In the genomic region with DNA sequence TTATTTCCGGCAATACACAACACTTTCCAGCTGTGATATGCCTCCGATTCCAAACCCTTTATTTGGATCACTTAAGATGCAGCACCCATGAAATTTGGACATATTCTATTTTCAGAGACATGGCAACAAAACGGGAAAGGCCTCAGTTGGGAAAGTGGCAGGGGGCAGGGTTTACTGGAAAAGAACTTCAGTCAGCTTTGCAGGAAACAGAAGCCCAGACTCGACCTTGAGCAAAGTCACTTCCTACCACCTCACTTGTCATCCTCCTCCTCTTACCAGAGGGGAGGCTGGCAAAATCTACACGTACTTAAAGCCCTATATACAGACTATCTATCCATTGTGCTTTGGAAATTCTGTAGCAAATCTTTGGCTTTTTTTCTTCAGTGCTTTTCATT, we compare ENCODE assay signal across 15 mouse cellular contexts.
"Had no signal": no experiment of that assay in that cellular context is flagged by ENCODE, and none has a peak within 500 bp of the region (broad histone marks: within the 10 kb centered on the region; RNA-seq: fewer than 3 reads in every experiment).

No protein-coding gene starts in this region.

- H3K27me3 ChIP-seq: limb, embryonic 12.5 days; liver, embryonic 13.5 days; lung, embryonic 15.5 days; midbrain, embryonic 15.5 days; neural tube, embryonic 12.5 days had no signal

- H3K27ac ChIP-seq: kidney, postnatal 0 days; limb, embryonic 12.5 days; liver, embryonic 13.5 days; lung, embryonic 15.5 days; midbrain, embryonic 15.5 days; neural tube, embryonic 12.5 days had no signal

- ATAC-seq: liver, postnatal 0 days had no signal

- H3K9ac ChIP-seq: limb, embryonic 12.5 days; liver, embryonic 13.5 days; liver, postnatal 0 days; lung, embryonic 15.5 days; midbrain, embryonic 15.5 days; neural tube, embryonic 12.5 days had no signal

- H3K36me3 ChIP-seq: limb, embryonic 12.5 days; liver, embryonic 13.5 days; lung, embryonic 15.5 days; midbrain, embryonic 15.5 days; neural tube, embryonic 12.5 days had no signal

- H3K4me2 ChIP-seq: limb, embryonic 12.5 days; liver, embryonic 13.5 days; lung, embryonic 15.5 days; midbrain, embryonic 15.5 days; neural tube, embryonic 12.5 days had no signal

- H3K4me1 ChIP-seq: limb, embryonic 12.5 days; liver, embryonic 13.5 days; lung, embryonic 15.5 days; midbrain, embryonic 15.5 days; neural tube, embryonic 12.5 days had no signal

- H3K4me3 ChIP-seq: limb, embryonic 12.5 days; liver, embryonic 13.5 days; lung, embryonic 15.5 days; midbrain, embryonic 15.5 days; neural tube, embryonic 12.5 days had no signal

- DNase-seq: kidney, adult 9 months; kidney, postnatal 36 days; layer of hippocampus, adult 9-11 months; layer of hippocampus, postnatal 36 days; liver; liver, embryonic 13.5 days; liver, postnatal 0 days; right cerebral cortex, adult 18-20 months; right cerebral cortex, postnatal 25 days; thymus, postnatal 36 days had no signal

- H3K9me3 ChIP-seq: limb, embryonic 12.5 days; liver, embryonic 13.5 days; lung, embryonic 15.5 days; midbrain, embryonic 15.5 days; neural tube, embryonic 12.5 days had no signal
